Mouse (Mus musculus) brain, embryonic 14.5 days (tissue): ENCODE data around the gene Trim11.

Experiments used
- CTCF ChIP-seq: fragments of 200-500 bp; IDR thresholded peaks from 2 replicates; pipeline ENCODE4 v1.5.1; 2012; ENCODE audit warnings: inconsistent platforms, mild to moderate bottlenecking, moderate library complexity, borderline replicate concordance; ENCODE audit not compliant: insufficient read depth, insufficient read length; ENCODE audit errors: extremely low read depth
- POLR2A ChIP-seq: fragments of 200-500 bp; IDR thresholded peaks from 2 replicates; pipeline ENCODE4 v1.6.1; 2012; ENCODE audit warnings: mild to moderate bottlenecking, inconsistent platforms, borderline replicate concordance; ENCODE audit not compliant: poor library complexity, insufficient read depth, insufficient read length, severe bottlenecking; ENCODE audit errors: extremely low read depth

DNA sequence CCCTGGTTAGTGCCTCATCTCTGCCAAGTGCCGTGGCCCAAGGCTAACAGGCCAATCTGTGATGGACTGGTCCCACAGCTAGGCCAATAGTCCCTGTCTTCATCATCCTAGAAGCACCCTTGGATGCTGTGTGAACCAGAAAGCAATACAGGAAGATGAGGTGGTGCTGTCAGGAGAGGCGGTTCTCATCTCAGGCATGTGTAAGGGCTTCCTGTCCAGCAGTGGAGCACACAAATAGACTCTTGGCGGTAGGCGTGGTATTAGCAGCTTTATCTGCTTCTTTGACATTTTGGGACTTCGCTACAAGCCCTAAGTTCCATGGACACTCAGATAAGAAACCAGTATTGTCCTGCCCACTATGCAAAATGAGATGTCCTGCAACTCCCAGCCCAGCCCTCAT, 19.6 kb downstream of the Trim11 start:
- TF ChIP-seq POLR2A (no peak), CTCF (no peak)
